11 mouse cellular contexts compared by ENCODE assay signal in genomic region chr1:75933831-75934230, GRCm38 (mm10).
DNase-seq lines count a peak whose midpoint lies in the region; TF ChIP-seq lines count a peak whose summit lies in the region.
"Had no signal": no experiment of that assay in that cellular context is flagged by ENCODE, and none has a peak within 500 bp of the region (broad histone marks: within the 10 kb centered on the region; RNA-seq: fewer than 3 reads in every experiment).

No protein-coding gene starts in this region.

- 27% methylated on average over 4 of the region's 4 CpGs for WGBS in lung, adult 2 months

- H3K4me3 ChIP-seq in lung, adult 2 months (replicated peaks; ENCODE audit: extremely low read depth, low read depth, low read length), result no peak overlapping the region
- H3K4me3 ChIP-seq: hindbrain, embryonic 15.5 days had no signal

- no peak for TF ChIP-seq POLR2A in lung, adult 2 months (IDR thresholded peaks at IDR 0.05; ENCODE audit: borderline replicate concordance, extremely low read depth, low read depth, low read length)

- H3K4me1 ChIP-seq in lung, adult 2 months (ENCODE audit: control insufficient read depth, insufficient read depth, low read length), result 0 out of 2 replicates have a peak, but pooled peaks cover 2% of the 10 kb centered on the region
- H3K4me1 ChIP-seq: hindbrain, embryonic 15.5 days had no signal

- TF ChIP-seq CTCF in lung, adult 2 months (IDR thresholded peaks at IDR 0.05; ENCODE audit: insufficient read depth, low read length), result no peak

- DNase-seq in cerebellum, postnatal 10 days, result peak; percentile 55 to 57
- DNase-seq in cerebellum, adult 8-10 months, result no peak
- peak; percentile 29 for DNase-seq in lung, postnatal 10 days
- no peak for DNase-seq in lung, adult 2 months
- peak; percentile 36 to 50 for DNase-seq in gastrocnemius, adult 8-10 months (ENCODE audit: low spot score in 2 of 2)
- DNase-seq in heart, postnatal 4 days, result peak; percentile 71
- no peak for DNase-seq in B cell, adult 2 months
- no peak for DNase-seq in frontal cortex, postnatal 25 days (ENCODE audit: low spot score in 2 of 2)
- DNase-seq: cerebellum, adult 11-12 months; left cerebral cortex, postnatal 4 days had no signal

Comparison
In these comparisons a context has a peak if more than half of its experiments do, and no peak if none do; other contexts are left out.
1. DNase-seq: peak in cerebellum, postnatal 10 days (2 of 2), lung, postnatal 10 days (single experiment), gastrocnemius, adult 8-10 months (2 of 2) and heart, postnatal 4 days (single experiment); none in cerebellum, adult 8-10 months (single experiment), lung, adult 2 months (single experiment), B cell, adult 2 months (0 of 2) and frontal cortex, postnatal 25 days (0 of 2).